Mouse (Mus musculus): ENCODE measurements around the gene Ism2. TPM values are rescaled to one million over a fixed set of nuclear protein-coding genes. Genes with fewer than 3 reads are reported as not detected.

Gene Ism2
- polyA plus RNA-seq, 1 experiment from 2014 or later, result 1.1 TPM

DNA sequence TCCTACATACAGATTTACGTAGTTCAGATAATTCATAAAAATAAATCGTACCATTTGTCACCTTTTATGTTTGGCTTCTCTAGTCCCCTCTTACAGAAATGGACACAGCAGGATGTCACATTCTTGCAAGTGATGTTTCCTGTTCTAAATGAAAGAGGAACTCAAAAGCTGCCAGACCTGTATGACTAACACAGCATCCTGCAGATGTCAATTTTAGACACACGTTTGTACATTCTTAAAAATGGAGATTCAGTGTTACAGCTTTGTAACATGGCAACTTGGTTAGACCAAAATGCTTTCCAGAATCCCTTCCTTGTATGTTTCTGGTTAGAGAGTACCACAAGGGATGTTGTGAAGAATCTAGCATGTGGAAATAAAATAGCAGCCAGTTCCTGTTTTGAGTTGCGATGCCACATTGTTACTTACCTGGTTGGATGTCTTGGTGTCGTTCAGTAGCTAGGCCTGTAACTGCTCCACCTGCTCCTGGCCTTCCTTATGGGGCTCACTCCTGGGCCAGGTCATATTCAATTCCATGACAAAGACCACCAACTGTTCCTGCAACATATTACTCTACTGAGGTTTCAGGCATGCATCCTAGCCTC lies 62.5 kb downstream of the Ism2 start:
- ATAC-seq (ENCODE audit: insufficient read depth) (no peak), DNase-seq (no peak)
- Histone ChIP-seq H3K4me2 (no peak overlapping the region), H3K27ac (ENCODE audit: low read depth) (no peak overlapping the region), H3K4me1 (ENCODE audit: insufficient read depth) (no peaks in the 10 kb centered on the region), H3K36me3 (ENCODE audit: insufficient read depth) (peaks cover 38% of the 10 kb centered on the region), H3K4me3 (ENCODE audit: low read depth, low read length) (no peak overlapping the region), H3K27me3 (ENCODE audit: insufficient read depth, low read length) (no peaks in the 10 kb centered on the region), H3K9me3 (ENCODE audit: low read depth, low read length) (no peaks in the 10 kb centered on the region), H3K9ac (no peak overlapping the region)
- TF ChIP-seq CTCF (IDR thresholded peaks at IDR 0.05; ENCODE audit: low read depth), result no peak
- 84% methylated on average over 5 of the region's 5 CpGs for WGBS

GRCm38 (mm10) chr12:87230379-87230895 lies 69.1 kb downstream of the Ism2 start:
- Histone ChIP-seq H3K4me3 (ENCODE audit: low read depth, low read length) (no peak overlapping the region), H3K4me2 (no peak overlapping the region), H3K9me3 (ENCODE audit: low read depth, low read length) (no peaks in the 10 kb centered on the region), H3K36me3 (ENCODE audit: insufficient read depth) (no peaks in the 10 kb centered on the region), H3K27ac (ENCODE audit: low read depth) (no peak overlapping the region), H3K9ac (no peak overlapping the region), H3K27me3 (ENCODE audit: insufficient read depth, low read length) (no peaks in the 10 kb centered on the region), H3K4me1 (ENCODE audit: insufficient read depth) (no peaks in the 10 kb centered on the region)
- DNase-seq, result no peak
- TF ChIP-seq CTCF (IDR thresholded peaks at IDR 0.05; ENCODE audit: low read depth), result no peak
- ATAC-seq (ENCODE audit: insufficient read depth), result no peak

- Histone ChIP-seq H3K4me2 (no peak overlapping the region), H3K4me1 (ENCODE audit: insufficient read depth) (no peaks in the 10 kb centered on the region), H3K9me3 (ENCODE audit: low read depth, low read length) (no peaks in the 10 kb centered on the region), H3K27me3 (ENCODE audit: insufficient read depth, low read length) (no peaks in the 10 kb centered on the region), H3K36me3 (ENCODE audit: insufficient read depth) (no peaks in the 10 kb centered on the region), H3K4me3 (ENCODE audit: low read depth, low read length) (no peak overlapping the region), H3K27ac (ENCODE audit: low read depth) (no peak overlapping the region), H3K9ac (no peak overlapping the region)
- TF ChIP-seq CTCF (IDR thresholded peaks at IDR 0.05; ENCODE audit: low read depth), result no peak
- ATAC-seq (ENCODE audit: insufficient read depth) (no peak), DNase-seq (no peak)
- WGBS, result 93% methylated on average over 2 of the region's 2 CpGs
Measured at GRCm38 (mm10) chr12:87229633-87230032, 69.9 kb downstream of the Ism2 start.

Small RNA genes lying within 50 kb of the gene (microRNA-seq; reads per million reads assigned to microRNA genes)
- gene Gm47293 (ENCODE audit: borderline number of aligned reads), result not detected

Other genes with a start within 250 kb of the Ism2 start
- gene Ngb, start 197.2 kb downstream of the Ism2 start, polyA plus RNA-seq (2014; fragmentation: Nextera tagmentation; extraction: Ambion mirVana), result 7.6 and 10.4 TPM in 2 replicates
- gene Gstz1, start 152.5 kb downstream of the Ism2 start, polyA plus RNA-seq (2014; fragmentation: Nextera tagmentation; extraction: Ambion mirVana), result 39.3 and 40.9 TPM in 2 replicates
- 18.0 and 21.6 TPM in 2 replicates for gene Pomt2, start 151.7 kb downstream of the Ism2 start, polyA plus RNA-seq (2014; fragmentation: Nextera tagmentation; extraction: Ambion mirVana)
- gene Samd15, start 100.0 kb downstream of the Ism2 start, polyA plus RNA-seq (2014; fragmentation: Nextera tagmentation; extraction: Ambion mirVana), result 1.1 and 1.8 TPM in 2 replicates
- 3.5 and 4.0 TPM in 2 replicates for gene Tmed8, start 99.3 kb downstream of the Ism2 start, polyA plus RNA-seq (2014; fragmentation: Nextera tagmentation; extraction: Ambion mirVana)
- gene Noxred1, start 61.0 kb downstream of the Ism2 start, polyA plus RNA-seq (2014; fragmentation: Nextera tagmentation; extraction: Ambion mirVana), result 0.58 and 0.72 TPM in 2 replicates
- 42.4 and 46.1 TPM in 2 replicates for gene Vipas39, start 33.4 kb downstream of the Ism2 start, polyA plus RNA-seq (2014; fragmentation: Nextera tagmentation; extraction: Ambion mirVana)
- gene Ahsa1, start 33.2 kb downstream of the Ism2 start, polyA plus RNA-seq (2014; fragmentation: Nextera tagmentation; extraction: Ambion mirVana), result 192 and 199 TPM in 2 replicates
- 94.6 and 103 TPM in 2 replicates for gene Sptlc2, start 88.7 kb upstream of the Ism2 start, polyA plus RNA-seq (2014; fragmentation: Nextera tagmentation; extraction: Ambion mirVana)
- 287 and 308 TPM in 2 replicates for gene Slirp, start 144.2 kb upstream of the Ism2 start, polyA plus RNA-seq (2014; fragmentation: Nextera tagmentation; extraction: Ambion mirVana)
- gene Alkbh1, start 144.3 kb upstream of the Ism2 start, polyA plus RNA-seq (2014; fragmentation: Nextera tagmentation; extraction: Ambion mirVana), result 49.8 and 62.9 TPM in 2 replicates
- gene Snw1, start 172.6 kb upstream of the Ism2 start, polyA plus RNA-seq (2014; fragmentation: Nextera tagmentation; extraction: Ambion mirVana), result 126 and 131 TPM in 2 replicates
- gene Gm5788, start 195.0 kb upstream of the Ism2 start, polyA plus RNA-seq (2014; fragmentation: Nextera tagmentation; extraction: Ambion mirVana), result not detected in 2 replicates
- gene Gm8300, start 214.6 kb upstream of the Ism2 start, polyA plus RNA-seq (2014; fragmentation: Nextera tagmentation; extraction: Ambion mirVana), result not detected in 2 replicates

Measured in lung, embryonic 14.5 days (tissue).